ENCODE assay signal across 8 mouse cellular contexts in genomic region chr8:60992910-60993638, GRCm38 (mm10). TPM values are rescaled to one million over a fixed set of nuclear protein-coding genes. Genes with fewer than 3 reads are reported as not detected.
A peak's percentile ranks its signal among the peaks of the same experiment; 100 is the strongest.
DNase-seq lines count a peak whose midpoint lies in the region; ATAC-seq and TF ChIP-seq lines count a peak whose summit lies in the region.

Gene Nek1, plus strand, starts transcription at chr8:60993195.

- H3K4me2 ChIP-seq in hindbrain, embryonic 13.5 days = peak within 1 kb of the TSS; percentile 74

- whole genome bisulfite sequencing in hindbrain, embryonic 13.5 days = under 1% methylated on average over 57 of the region's 57 CpGs

- H3K9ac ChIP-seq in hindbrain, embryonic 13.5 days = peak within 1 kb of the TSS; percentile 87

- H3K36me3 ChIP-seq in hindbrain, embryonic 13.5 days = no peaks in the 10 kb centered on the region

- peak; percentile 73 for DNase-seq in Patski (ENCODE audit: low read depth, low spot score)
- peak; percentile 99 to 100 for DNase-seq in cerebellum, postnatal 14 days
- DNase-seq in frontal cortex, postnatal 14 days (ENCODE audit: low spot score in 2 of 2) = peak; percentile 92 to 96
- peak; percentile 93 to 94 for DNase-seq in layer of hippocampus, postnatal 25 days (ENCODE audit: extremely low spot score in 1 of 2, low spot score in 1 of 2)
- peak; percentile 98 for DNase-seq in lung, postnatal 25 days (ENCODE audit: low spot score)
- peak; percentile 98 for DNase-seq in retina, embryonic 14.5 days (ENCODE audit: low spot score)
- peak; percentile 100 for DNase-seq in thymus, postnatal 4 days

- no peaks in the 10 kb centered on the region for H3K27me3 ChIP-seq in Patski
- no peaks in the 10 kb centered on the region for H3K27me3 ChIP-seq in hindbrain, embryonic 13.5 days

- POLR2A ChIA-PET in Patski (lab: Charles Lee) = interaction anchor here (1.0 kb wide), 2 partner anchors 9 to 399 kb away, joined by 4 to 6 read pairs; partner anchors contain the start of gene Clcn3

- CTCF ChIA-PET in Patski (lab: Charles Lee) = interaction anchor here (1.4 kb wide), 1 partner anchor 9 kb away, joined by 7 read pairs; no protein-coding TSS in a partner anchor

- no peak for TF ChIP-seq CTCF in Patski (IDR thresholded peaks at IDR 0.05)

- in situ Hi-C loops in Patski (cut with MboI; ENCODE audit: low pct_unique_long_range_greater_than_20kb) = no loop called here

- H3K4me3 ChIP-seq in hindbrain, embryonic 13.5 days = peak within 1 kb of the TSS; percentile 82

- H3K9me3 ChIP-seq in hindbrain, embryonic 13.5 days = 0 out of 2 replicates have a peak, but pooled peaks cover 3% of the 10 kb centered on the region

- peak; percentile 85 for ATAC-seq in Patski
- ATAC-seq in hindbrain, embryonic 13.5 days (ENCODE audit: low FRiP score) = peak; percentile 97

- H3K27ac ChIP-seq in hindbrain, embryonic 13.5 days = peak within 1 kb of the TSS; percentile 92

- peaks cover 17% of the 10 kb centered on the region for H3K4me1 ChIP-seq in hindbrain, embryonic 13.5 days (replicated peaks)

RNA-seq across cellular contexts. Expression of gene Nek1, which starts in this region (rescaled TPM):
- 11.3 TPM for polyA plus RNA-seq in Patski (2021)
- 27.4 and 27.7 TPM in 2 replicates for polyA plus RNA-seq in hindbrain, embryonic 13.5 days (2015; fragmentation: Nextera tagmentation; extraction: Ambion mirVana)
- 10 to 100 TPM; 21.1 to 27.4 TPM for total RNA-seq in layer of hippocampus, postnatal 25 days (2021)

Comparison
In these comparisons a context has a peak if more than half of its experiments do, and no peak if none do; other contexts are left out.
1. Peak in every context shown above with its lines: DNase-seq, ATAC-seq, H3K4me3 ChIP-seq and H3K27ac ChIP-seq.